Mouse (Mus musculus) heart, embryonic 10.5 days (tissue): Measurements from ENCODE around the gene Gucy2d. TPM values are rescaled to one million over a fixed set of nuclear protein-coding genes. Genes with fewer than 3 reads are reported as not detected.

Source experiments
- DNase-seq: peaks from one replicate; pipeline ENCODE4 v3.0.0-alpha.2; 2017; ENCODE audit warnings: low spot score
- H3K27ac ChIP-seq: fragments of 300-500 bp; sonication (generic); 2 replicates; pipeline ENCODE4 v1.5.1; 2016; ENCODE audit warnings: mild to moderate bottlenecking
- H3K27me3 ChIP-seq: fragments of 300-500 bp; sonication (generic); 2 replicates; pipeline ENCODE4 v1.6.1; 2016; ENCODE audit warnings: mild to moderate bottlenecking; ENCODE audit not compliant: poor library complexity, insufficient read depth, severe bottlenecking
- H3K36me3 ChIP-seq: fragments of 300-500 bp; sonication (generic); 2 replicates; pipeline ENCODE4 v1.6.1; 2016; ENCODE audit warnings: mild to moderate bottlenecking, moderate library complexity
- H3K4me1 ChIP-seq: fragments of 300-500 bp; sonication (generic); 2 replicates; pipeline ENCODE4 v1.6.1; 2016; ENCODE audit warnings: mild to moderate bottlenecking
- H3K4me3 ChIP-seq: fragments of 300-500 bp; sonication (generic); 2 replicates; pipeline ENCODE4 v1.5.1; 2016; ENCODE audit warnings: mild to moderate bottlenecking, moderate library complexity
- H3K9me3 ChIP-seq: fragments of 300-500 bp; sonication (generic); 2 replicates; pipeline ENCODE4 v1.6.1; 2016; ENCODE audit warnings: mild to moderate bottlenecking, moderate library complexity
- WGBS: fragments of 180-500 bp; shearing (Covaris S2); methylation state at CpG from one replicate; pipeline ENCODE4 v1.1.7; 2016; 5-methylcytosine and 5-hydroxymethylcytosine counted together
- polyA plus RNA-seq: library from polyadenylated mRNA; unstranded; fragments of >200 nt; fragmentation: Nextera tagmentation; extraction: Ambion mirVana; gene quantifications from 2 replicates; pipeline ENCODE4 v1.2.1, GENCODE M21; 2016

Gucy2d gene
- polyA plus RNA-seq, 1 experiment from 2014 or later = not detected

- peaks cover 49% of the 10 kb centered on the region for H3K4me1 ChIP-seq
- no peak overlapping the region for H3K4me3 ChIP-seq
- peaks cover 37% of the 10 kb centered on the region for H3K27me3 ChIP-seq
- H3K36me3 ChIP-seq = no peaks in the 10 kb centered on the region
- no peaks in the 10 kb centered on the region for H3K9me3 ChIP-seq
- no peak for DNase-seq
- no peak overlapping the region for H3K27ac ChIP-seq
- 72% methylated on average over 4 of the region's 4 CpGs for WGBS
These were observed 45.3 kb downstream of the Gucy2d start for GRCm38 (mm10) chr7:98485508-98485907.

GRCm38 (mm10) chr7:98486471-98486917 is 46.3 kb downstream of the Gucy2d start:
- Histone ChIP-seq H3K9me3 (no peaks in the 10 kb centered on the region), H3K27me3 (peaks cover 41% of the 10 kb centered on the region), H3K27ac (no peak overlapping the region), H3K4me1 (peaks cover 45% of the 10 kb centered on the region), H3K36me3 (no peaks in the 10 kb centered on the region), H3K4me3 (no peak overlapping the region)
- WGBS = 82% methylated on average over 7 of the region's 7 CpGs
- DNase-seq = no peak

DNA sequence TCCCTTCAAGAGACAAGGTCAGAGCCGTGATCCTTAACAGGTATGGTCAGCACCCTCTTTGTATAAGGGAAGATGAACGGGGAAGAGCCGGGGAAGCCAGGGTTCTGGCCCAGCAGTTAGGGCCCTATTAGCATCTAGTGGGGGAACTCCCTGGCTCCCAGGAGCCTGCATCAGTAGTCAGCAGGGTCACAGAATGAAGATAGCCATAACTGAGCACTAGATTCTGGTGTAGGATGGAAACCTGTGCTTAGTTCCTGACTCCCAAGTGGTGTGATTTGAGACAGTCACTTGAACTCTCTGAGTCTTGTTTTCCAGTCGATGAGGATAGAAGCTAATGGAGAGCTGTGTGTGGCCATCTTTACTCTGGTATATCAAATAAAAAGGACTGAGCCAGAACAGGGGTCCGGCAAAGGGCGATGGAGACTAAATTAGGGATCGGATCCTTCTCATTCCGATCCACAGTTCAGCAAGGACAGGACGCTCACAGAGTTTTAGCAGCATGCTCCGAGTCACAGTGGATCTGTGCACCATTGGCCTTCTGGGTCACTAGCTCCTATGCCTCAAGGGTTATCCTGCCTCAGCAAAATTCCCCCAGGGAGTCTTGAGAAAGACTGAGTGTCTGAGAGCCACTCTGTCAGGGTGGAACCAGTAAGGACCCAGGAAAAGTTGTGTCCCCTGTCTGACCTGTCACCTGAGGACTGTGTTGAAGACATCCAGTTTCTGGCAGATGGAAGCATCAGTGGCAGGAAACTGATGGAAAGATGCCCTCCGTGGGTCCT is 47.2 kb downstream of the Gucy2d start:
- H3K9me3 ChIP-seq = no peaks in the 10 kb centered on the region
- no peak overlapping the region; the same call in 1 of the 2 replicates for H3K27ac ChIP-seq
- no peaks in the 10 kb centered on the region for H3K36me3 ChIP-seq
- no peak overlapping the region for H3K4me3 ChIP-seq
- peaks cover 50% of the 10 kb centered on the region for H3K4me1 ChIP-seq
- no peak for DNase-seq
- WGBS = 84% methylated on average over 11 of the region's 11 CpGs
- H3K27me3 ChIP-seq = peaks cover 43% of the 10 kb centered on the region

GRCm38 (mm10) chr7:98488398-98489130 is 48.3 kb downstream of the Gucy2d start:
- H3K27me3 ChIP-seq = peaks cover 43% of the 10 kb centered on the region
- no peak overlapping the region for H3K4me3 ChIP-seq
- peak overlapping the region; percentile 65 for H3K27ac ChIP-seq
- peaks cover 50% of the 10 kb centered on the region for H3K4me1 ChIP-seq
- no peaks in the 10 kb centered on the region for H3K36me3 ChIP-seq
- 83% methylated on average over 13 of the region's 13 CpGs for WGBS
- DNase-seq = no peak
- no peaks in the 10 kb centered on the region for H3K9me3 ChIP-seq

- Histone ChIP-seq H3K9me3 (no peaks in the 10 kb centered on the region), H3K27me3 (peaks cover 43% of the 10 kb centered on the region), H3K27ac (peak within 1 kb of the TSS; percentile 65), H3K4me1 (peaks cover 54% of the 10 kb centered on the region), H3K4me3 (peak within 1 kb of the TSS; percentile 69), H3K36me3 (no peaks in the 10 kb centered on the region)
- DNase-seq = no peak
- WGBS = 61% methylated on average over 6 of the region's 6 CpGs
These were observed 48.9 kb downstream of the Gucy2d start, which contains the start of gene Lrrc32 for GRCm38 (mm10) chr7:98489131-98489530. Gene Lrrc32 (plus strand): TSS chr7:98489283.

GRCm38 (mm10) chr7:98489623-98490084 is 49.4 kb downstream of the Gucy2d start:
- Histone ChIP-seq H3K4me1 (peaks cover 59% of the 10 kb centered on the region), H3K27me3 (peaks cover 43% of the 10 kb centered on the region), H3K9me3 (no peaks in the 10 kb centered on the region), H3K4me3 (peak overlapping the region; percentile 69), H3K27ac (peak overlapping the region; percentile 65), H3K36me3 (no peaks in the 10 kb centered on the region)
- DNase-seq = peak; percentile 88
- under 1% methylated on average over 50 of the region's 50 CpGs for WGBS

DNA sequence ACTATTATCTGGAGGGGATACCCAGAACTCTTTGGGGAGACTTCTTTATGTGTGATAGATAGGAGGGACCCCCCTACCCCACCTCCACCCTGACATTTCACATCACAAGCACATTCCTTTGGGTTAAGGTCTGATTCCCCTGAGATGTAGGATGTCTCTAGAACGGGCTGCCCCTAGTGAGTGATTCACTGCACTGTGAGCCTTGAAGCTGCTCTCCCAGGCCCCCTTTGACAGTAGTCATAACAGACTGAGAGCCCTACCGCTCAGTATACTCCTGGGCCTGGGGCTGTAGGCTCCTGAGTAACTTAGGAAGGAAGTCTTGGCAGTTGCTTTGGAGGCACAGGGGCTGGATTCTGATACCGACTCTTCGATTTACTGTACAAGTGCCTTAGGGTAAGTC is 50.1 kb downstream of the Gucy2d start:
- H3K4me1 ChIP-seq = peaks cover 63% of the 10 kb centered on the region
- H3K36me3 ChIP-seq = no peaks in the 10 kb centered on the region
- H3K9me3 ChIP-seq = no peaks in the 10 kb centered on the region
- peaks cover 43% of the 10 kb centered on the region for H3K27me3 ChIP-seq
- DNase-seq = no peak
- 53% methylated on average over 4 of the region's 4 CpGs for WGBS
- H3K27ac ChIP-seq = peak overlapping the region; percentile 65; the same call in 1 of the 2 replicates
- peak overlapping the region; percentile 69 for H3K4me3 ChIP-seq

DNA sequence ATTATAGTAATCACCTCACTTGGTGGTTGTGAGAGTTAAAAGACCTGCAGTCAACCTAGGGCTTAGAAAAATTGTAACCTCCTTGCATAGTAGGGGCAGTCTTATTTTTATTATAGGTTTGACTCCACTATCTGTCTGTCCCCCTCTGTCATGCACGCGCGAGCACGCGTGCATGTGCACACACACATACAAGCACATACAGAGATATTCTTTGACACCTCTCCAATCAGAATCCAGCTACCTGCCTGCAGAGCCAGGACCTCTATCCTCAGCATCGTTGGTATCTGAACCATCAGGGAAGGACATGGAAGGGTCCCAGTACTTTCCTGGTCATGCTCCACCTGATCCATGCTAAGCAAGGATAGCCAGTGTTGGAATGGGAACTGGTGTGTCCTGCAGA is 50.7 kb downstream of the Gucy2d start:
- 93% methylated on average over 6 of the region's 6 CpGs for WGBS
- H3K4me1 ChIP-seq = peaks cover 63% of the 10 kb centered on the region
- no peaks in the 10 kb centered on the region for H3K36me3 ChIP-seq
- peaks cover 43% of the 10 kb centered on the region for H3K27me3 ChIP-seq
- no peak overlapping the region for H3K4me3 ChIP-seq
- no peak overlapping the region for H3K27ac ChIP-seq
- DNase-seq = no peak
- no peaks in the 10 kb centered on the region for H3K9me3 ChIP-seq

DNA sequence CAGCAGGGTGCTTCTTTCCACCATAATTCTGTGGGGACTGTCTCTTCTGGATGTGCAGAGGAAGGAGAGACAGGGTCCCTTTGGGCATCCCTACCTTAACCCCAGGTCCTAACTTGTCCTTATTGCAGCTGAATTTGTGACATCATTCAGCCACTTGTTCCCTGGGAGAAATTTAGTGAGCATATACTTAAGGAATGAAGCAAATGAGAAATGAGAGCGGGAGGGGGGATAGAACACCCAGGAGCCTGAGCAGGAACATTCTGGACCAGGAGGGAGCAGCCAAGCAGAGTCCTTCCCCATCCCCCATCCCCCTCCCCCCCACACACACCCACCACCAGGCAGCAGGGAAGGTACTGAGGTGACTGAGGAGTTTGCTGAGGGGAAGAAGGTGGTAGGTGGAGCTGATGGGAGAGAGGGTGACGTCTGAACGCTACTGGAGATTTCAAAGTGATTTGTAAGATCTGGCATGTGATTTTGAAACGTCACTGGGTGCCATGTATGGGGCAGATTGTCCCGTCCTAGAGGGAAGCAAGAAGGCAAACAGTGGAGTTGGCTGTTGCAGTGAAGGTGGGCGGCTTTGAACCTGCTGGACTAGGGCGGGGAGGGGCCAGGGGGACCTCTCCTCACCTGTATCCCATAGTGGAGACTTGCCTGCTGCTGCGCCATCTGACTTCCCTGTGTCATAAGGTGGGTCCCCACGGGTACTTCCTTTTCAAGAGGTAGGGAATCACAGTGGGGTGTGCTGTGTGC is 51.4 kb downstream of the Gucy2d start:
- Histone ChIP-seq H3K27me3 (peaks cover 38% of the 10 kb centered on the region), H3K9me3 (no peaks in the 10 kb centered on the region), H3K4me3 (no peak overlapping the region), H3K27ac (no peak overlapping the region), H3K36me3 (no peaks in the 10 kb centered on the region), H3K4me1 (peaks cover 59% of the 10 kb centered on the region)
- no peak for DNase-seq
- 62% methylated on average over 9 of the region's 9 CpGs for WGBS

- peaks cover 32% of the 10 kb centered on the region for H3K27me3 ChIP-seq
- peak overlapping the region; percentile 31 for H3K27ac ChIP-seq
- no peak overlapping the region for H3K4me3 ChIP-seq
- H3K9me3 ChIP-seq = no peaks in the 10 kb centered on the region
- H3K36me3 ChIP-seq = no peaks in the 10 kb centered on the region
- DNase-seq = no peak
- WGBS = 62% methylated on average over 5 of the region's 5 CpGs
- H3K4me1 ChIP-seq = peaks cover 58% of the 10 kb centered on the region
These were observed 52.1 kb downstream of the Gucy2d start for GRCm38 (mm10) chr7:98492331-98492730.

DNA sequence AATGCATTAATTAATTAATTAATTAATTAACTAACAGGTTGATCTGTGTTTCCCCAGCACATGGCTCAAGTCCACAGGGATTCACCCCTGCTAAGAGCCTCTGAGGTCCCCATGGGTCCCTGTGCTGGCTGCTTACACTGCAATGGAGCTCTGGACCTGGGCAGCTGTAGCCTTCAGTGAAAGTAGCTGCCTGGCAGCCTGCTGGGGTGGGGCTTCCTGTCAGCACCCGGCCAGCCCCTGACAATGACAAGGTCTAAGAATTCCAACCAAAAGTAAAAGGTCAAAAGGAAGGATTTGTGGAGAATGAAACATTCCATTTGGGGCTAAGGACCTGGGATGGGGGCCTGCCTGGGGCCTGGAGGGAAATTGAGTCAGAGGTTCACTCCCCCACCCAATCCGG is 53.1 kb downstream of the Gucy2d start:
- 53% methylated on average over 2 of the region's 2 CpGs for WGBS

GRCm38 (mm10) chr7:98493901-98494480 is 53.8 kb downstream of the Gucy2d start:
- no peak for DNase-seq
- Histone ChIP-seq H3K36me3 (peaks cover 8% of the 10 kb centered on the region), H3K4me3 (no peak overlapping the region), H3K27ac (peak overlapping the region; percentile 59; the same call in 1 of the 2 replicates), H3K4me1 (peaks cover 50% of the 10 kb centered on the region), H3K27me3 (peaks cover 26% of the 10 kb centered on the region), H3K9me3 (no peaks in the 10 kb centered on the region)
- 58% methylated on average over 18 of the region's 18 CpGs for WGBS

More for the DNA sequence above, 53.1 kb downstream of the Gucy2d start:
- H3K9me3 ChIP-seq = no peaks in the 10 kb centered on the region
- H3K4me3 ChIP-seq = no peak overlapping the region
- no peak for DNase-seq
- peak overlapping the region; percentile 59 for H3K27ac ChIP-seq
- peaks cover 57% of the 10 kb centered on the region for H3K4me1 ChIP-seq
- peaks cover 4% of the 10 kb centered on the region for H3K36me3 ChIP-seq
- H3K27me3 ChIP-seq = peaks cover 26% of the 10 kb centered on the region
